Mouse (Mus musculus) liver, embryonic 11.5 days (tissue): ENCODE measurements around the gene Mum1. TPM values are rescaled to one million over a fixed set of nuclear protein-coding genes. Genes with fewer than 3 reads are reported as not detected.

ENCODE experiments used
- ATAC-seq: fragments of 200-750 bp; cut with Nextera tagmentation; replicated peaks from 2 replicates; pipeline ENCODE4 v1.8.0; 2017; ENCODE audit warnings: moderate number of reproducible peaks, mild to moderate bottlenecking, moderate TSS enrichment, moderate library complexity; ENCODE audit not compliant: low FRiP score
- DNase-seq: peaks from one replicate; pipeline ENCODE4 v3.0.0-alpha.2; 2017; ENCODE audit warnings: low spot score
- H3K27ac ChIP-seq: fragments of 300-500 bp; sonication (generic); 2 replicates; pipeline ENCODE4 v1.5.1; 2014; ENCODE audit warnings: mild to moderate bottlenecking, low read depth, low read length, control low read depth
- H3K27me3 ChIP-seq: fragments of 300-500 bp; sonication (generic); replicated peaks from 2 replicates; pipeline ENCODE4 v1.6.1; 2014; ENCODE audit warnings: low read length, mixed read lengths; ENCODE audit not compliant: control insufficient read depth, insufficient read depth
- H3K36me3 ChIP-seq: fragments of 300-500 bp; sonication (generic); 2 replicates; pipeline ENCODE4 v1.6.1; 2014; ENCODE audit warnings: mild to moderate bottlenecking, low read length, moderate library complexity, mixed read lengths; ENCODE audit not compliant: control insufficient read depth, insufficient read depth
- H3K4me1 ChIP-seq: fragments of 300-500 bp; sonication (generic); replicated peaks from 2 replicates; pipeline ENCODE4 v1.6.1; 2014; ENCODE audit warnings: low read length, mixed read lengths; ENCODE audit not compliant: control insufficient read depth, insufficient read depth
- H3K4me2 ChIP-seq: fragments of 300-500 bp; sonication (generic); 2 replicates; pipeline ENCODE4 v1.6.1; 2014; ENCODE audit warnings: mild to moderate bottlenecking, control low read depth, moderate library complexity
- H3K4me3 ChIP-seq: fragments of 300-500 bp; sonication (generic); 2 replicates; pipeline ENCODE4 v1.5.1; 2014; ENCODE audit warnings: low read depth, low read length, control low read depth
- H3K9ac ChIP-seq: fragments of 300-500 bp; sonication (generic); 2 replicates; pipeline ENCODE4 v1.6.1; 2014; ENCODE audit warnings: low read depth, low read length, control low read depth
- H3K9me3 ChIP-seq: fragments of 300-500 bp; sonication (generic); 2 replicates; pipeline ENCODE4 v1.6.1; 2016; ENCODE audit warnings: low read length, inconsistent platforms, mixed read lengths; ENCODE audit not compliant: control insufficient read depth
- WGBS: fragments of 180-500 bp; shearing (Covaris S2); extraction: QIAGEN DNeasy Blood & Tissue Kit; methylation state at CpG from one replicate; pipeline ENCODE4 v1.1.7; 2014; 5-methylcytosine and 5-hydroxymethylcytosine counted together
- polyA plus RNA-seq: library from polyadenylated mRNA; unstranded; fragments of >200 nt; fragmentation: Nextera tagmentation; extraction: Ambion mirVana; gene quantifications from 2 replicates; pipeline ENCODE4 v1.2.1, GENCODE M21; 2014

The Mum1 gene
- polyA plus RNA-seq, 1 experiment from 2014 or later = 71.0 TPM

GRCm38 (mm10) chr10:80270099-80270498, 43.9 kb downstream of the Mum1 start:
- peak overlapping the region; percentile 16; the same call in 1 of the 2 replicates for H3K4me3 ChIP-seq

DNA sequence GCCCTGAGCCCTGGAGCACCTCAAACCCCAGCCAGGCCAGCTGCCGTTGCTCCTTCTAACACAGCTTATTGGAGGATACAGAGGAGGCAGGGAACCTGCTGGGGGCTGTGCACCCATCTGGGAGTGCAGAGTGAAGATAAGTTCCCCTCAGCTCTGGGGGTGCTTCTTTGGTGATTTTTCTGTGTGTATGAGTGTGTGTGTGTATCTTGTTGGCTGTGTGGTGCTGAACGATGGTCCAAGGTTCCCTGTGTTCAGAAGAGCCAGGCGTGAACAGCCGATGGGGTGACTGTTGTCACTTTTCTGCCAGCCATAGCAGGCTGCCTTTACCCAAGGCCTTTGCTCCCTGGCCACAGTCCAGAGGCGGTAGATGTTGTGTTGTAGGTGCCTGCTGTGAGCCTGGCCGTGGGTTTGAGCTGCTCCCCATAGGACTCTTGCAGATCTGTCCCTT, 44.5 kb downstream of the Mum1 start:
- H3K4me1 ChIP-seq = peaks cover 66% of the 10 kb centered on the region

More at GRCm38 (mm10) chr10:80270099-80270498, 43.9 kb downstream of the Mum1 start:
- Histone ChIP-seq H3K36me3 (peaks cover 21% of the 10 kb centered on the region), H3K4me2 (peak overlapping the region; percentile 58), H3K4me1 (peaks cover 68% of the 10 kb centered on the region), H3K27me3 (no peaks in the 10 kb centered on the region), H3K9me3 (no peaks in the 10 kb centered on the region), H3K9ac (peak overlapping the region; percentile 53), H3K27ac (peak overlapping the region; percentile 88)
- ATAC-seq (0 out of 2 replicates have a peak, but pooled peaks have one; percentile 35), DNase-seq (no peak)
- WGBS = 65% methylated on average over 2 of the region's 2 CpGs

GRCm38 (mm10) chr10:80271186-80271843, 45.1 kb downstream of the Mum1 start:
- H3K4me1 ChIP-seq = peaks cover 60% of the 10 kb centered on the region

More for the DNA sequence above, 44.5 kb downstream of the Mum1 start:
- Histone ChIP-seq H3K9ac (peak overlapping the region; percentile 53), H3K27ac (peak overlapping the region; percentile 88), H3K4me3 (peak overlapping the region; percentile 16; the same call in 1 of the 2 replicates), H3K27me3 (no peaks in the 10 kb centered on the region), H3K4me2 (peak overlapping the region; percentile 58), H3K9me3 (no peaks in the 10 kb centered on the region), H3K36me3 (peaks cover 24% of the 10 kb centered on the region)
- no peak for DNase-seq
- WGBS = 47% methylated on average over 6 of the region's 6 CpGs
- peak; percentile 84 for ATAC-seq

DNA sequence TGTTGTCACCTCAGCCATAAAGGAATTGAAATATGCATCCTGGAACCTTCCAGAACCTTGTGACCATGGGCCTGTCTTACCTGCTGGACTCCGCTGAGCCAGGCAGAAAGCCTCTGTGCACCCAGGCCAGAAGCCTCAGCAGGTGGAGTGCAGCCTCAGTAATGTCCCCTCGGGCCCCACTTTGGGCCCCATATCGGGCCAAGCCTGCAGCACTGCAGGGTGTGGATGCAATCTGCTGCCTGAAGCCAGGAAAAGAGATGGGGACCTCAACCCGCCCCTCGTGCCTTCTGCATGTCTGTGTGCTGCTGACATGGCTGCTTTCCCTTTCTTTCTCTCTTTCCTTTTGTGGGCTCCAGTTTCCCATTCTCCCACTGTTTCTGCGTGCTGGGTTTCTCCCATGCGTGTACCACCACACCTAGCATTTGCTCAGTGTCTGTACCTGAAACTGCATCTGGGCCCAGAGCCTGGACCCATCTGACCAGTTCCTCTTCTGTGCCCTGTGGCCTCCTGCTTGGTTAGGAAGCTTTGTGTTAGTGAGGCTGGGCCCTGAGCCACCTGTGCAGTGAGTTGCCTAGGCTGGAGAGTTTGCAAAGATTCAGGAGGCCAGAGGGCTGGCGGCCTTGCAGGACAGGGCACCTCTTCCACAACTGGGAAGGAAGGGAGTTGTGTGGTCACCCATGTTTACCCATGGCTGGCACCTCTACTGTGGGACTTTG, 45.8 kb downstream of the Mum1 start:
- H3K27me3 ChIP-seq = no peaks in the 10 kb centered on the region
- H3K4me1 ChIP-seq = peaks cover 53% of the 10 kb centered on the region
- H3K9me3 ChIP-seq = no peaks in the 10 kb centered on the region
- ATAC-seq (peak; percentile 53), DNase-seq (no peak)
- peak overlapping the region; percentile 58 for H3K4me2 ChIP-seq
- peak overlapping the region; percentile 88 for H3K27ac ChIP-seq
- 81% methylated on average over 8 of the region's 8 CpGs for WGBS
- H3K36me3 ChIP-seq = peaks cover 32% of the 10 kb centered on the region
- H3K9ac ChIP-seq = peak overlapping the region; percentile 53
- H3K4me3 ChIP-seq = peak overlapping the region; percentile 29

More at GRCm38 (mm10) chr10:80271186-80271843, 45.1 kb downstream of the Mum1 start:
- peak overlapping the region; percentile 16 for H3K4me3 ChIP-seq
- H3K27ac ChIP-seq = peak overlapping the region; percentile 88
- peaks cover 29% of the 10 kb centered on the region for H3K36me3 ChIP-seq
- no peaks in the 10 kb centered on the region for H3K27me3 ChIP-seq
- no peaks in the 10 kb centered on the region for H3K9me3 ChIP-seq
- H3K4me2 ChIP-seq = peak overlapping the region; percentile 58
- H3K9ac ChIP-seq = peak overlapping the region; percentile 53
- ATAC-seq = no peak
- 67% methylated on average over 5 of the region's 5 CpGs for WGBS
- no peak for DNase-seq

DNA sequence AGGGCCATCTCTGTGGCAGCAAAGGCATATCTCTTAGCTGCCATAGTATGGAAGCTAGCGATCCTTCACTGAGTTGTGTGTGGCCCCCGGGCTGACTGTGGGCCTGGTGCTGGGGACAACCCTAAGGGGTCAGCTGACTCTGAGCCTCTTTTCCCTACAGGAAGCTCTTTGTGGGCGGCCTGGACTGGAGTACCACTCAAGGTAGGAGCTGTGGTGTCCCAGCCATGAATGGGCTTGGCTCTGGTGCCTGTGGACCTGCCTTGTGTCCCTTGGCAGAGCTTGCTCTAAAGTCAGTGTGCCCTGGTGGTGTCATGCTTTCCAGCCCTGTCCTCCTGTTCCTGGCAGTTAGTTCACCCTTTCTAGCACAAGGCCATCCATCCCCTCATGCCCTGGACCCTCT, 47.6 kb downstream of the Mum1 start:
- Histone ChIP-seq H3K27me3 (no peaks in the 10 kb centered on the region), H3K27ac (no peak overlapping the region), H3K4me2 (no peak overlapping the region), H3K9ac (no peak overlapping the region), H3K4me3 (no peak overlapping the region), H3K4me1 (peaks cover 36% of the 10 kb centered on the region), H3K9me3 (no peaks in the 10 kb centered on the region), H3K36me3 (peaks cover 42% of the 10 kb centered on the region)
- ATAC-seq = no peak
- 80% methylated on average over 3 of the region's 3 CpGs for WGBS
- no peak for DNase-seq

- Histone ChIP-seq H3K9me3 (no peaks in the 10 kb centered on the region), H3K27me3 (no peaks in the 10 kb centered on the region), H3K9ac (no peak overlapping the region), H3K4me3 (no peak overlapping the region), H3K4me2 (no peak overlapping the region), H3K27ac (no peak overlapping the region), H3K4me1 (peaks cover 15% of the 10 kb centered on the region), H3K36me3 (peaks cover 62% of the 10 kb centered on the region)
- WGBS = 83% methylated on average over 5 of the region's 5 CpGs
- ATAC-seq (no peak), DNase-seq (no peak)
Observed at GRCm38 (mm10) chr10:80276238-80276637, 50.0 kb downstream of the Mum1 start.

- H3K27ac ChIP-seq = no peak overlapping the region
- peaks cover 76% of the 10 kb centered on the region for H3K36me3 ChIP-seq
- no peak for DNase-seq
- H3K4me3 ChIP-seq = no peak overlapping the region
- H3K4me1 ChIP-seq = peaks cover 3% of the 10 kb centered on the region; the same call in 1 of the 2 replicates
- H3K9ac ChIP-seq = no peak overlapping the region
- no peaks in the 10 kb centered on the region for H3K27me3 ChIP-seq
- no peaks in the 10 kb centered on the region for H3K9me3 ChIP-seq
- ATAC-seq = no peak
- H3K4me2 ChIP-seq = no peak overlapping the region
- 95% methylated on average over 9 of the region's 9 CpGs for WGBS
Observed at GRCm38 (mm10) chr10:80278390-80278789, 52.2 kb downstream of the Mum1 start.

DNA sequence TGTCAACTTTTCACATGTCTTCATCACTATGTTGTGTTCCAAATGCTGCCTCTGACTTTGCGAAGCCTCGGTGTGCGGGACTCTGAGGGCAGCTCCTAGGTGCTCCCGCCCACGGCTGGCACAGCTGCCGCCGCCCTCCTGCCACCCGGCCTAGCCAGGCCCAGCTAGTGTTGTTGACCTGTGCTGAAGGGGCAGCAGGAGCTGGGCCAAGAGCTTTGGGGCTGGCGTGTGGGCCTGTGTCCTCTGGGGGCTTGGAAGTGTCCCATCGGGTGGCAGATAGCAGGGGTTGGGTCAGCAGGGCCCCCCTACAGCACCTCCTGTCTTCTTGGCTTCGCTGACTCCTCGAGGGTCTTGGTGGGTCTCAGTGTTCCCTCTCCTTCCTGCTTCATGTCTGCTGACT, 53.0 kb downstream of the Mum1 start:
- Histone ChIP-seq H3K4me1 (no peaks in the 10 kb centered on the region; the same call in 1 of the 2 replicates), H3K27ac (no peak overlapping the region), H3K4me2 (no peak overlapping the region), H3K4me3 (no peak overlapping the region), H3K9ac (no peak overlapping the region), H3K27me3 (no peaks in the 10 kb centered on the region), H3K9me3 (no peaks in the 10 kb centered on the region), H3K36me3 (peaks cover 79% of the 10 kb centered on the region)
- ATAC-seq = no peak
- WGBS = 90% methylated on average over 12 of the region's 12 CpGs
- no peak for DNase-seq
